Mouse (Mus musculus) heart, postnatal 0 days (tissue): ENCODE measurements at regions not wholly inside any gene's neighbourhood (a gene's known extent, or its start where the extent isn't known, plus 50 kb on each side); places are given as distances from the start of the nearest gene placed in this dataset.

Experiments
- ATAC-seq: fragments of 200-750 bp; cut with Nextera tagmentation; 2 replicates; pipeline ENCODE4 v1.8.0; 2017; ENCODE audit warnings: low read depth, moderate number of reproducible peaks, moderate library complexity; ENCODE audit not compliant: insufficient read depth
- DNase-seq: peaks from one replicate; pipeline ENCODE4 v3.0.0-alpha.2; 2016; ENCODE audit warnings: low spot score
- H3K27ac ChIP-seq: fragments of 300-500 bp; sonication (generic); 2 replicates; pipeline ENCODE4 v1.5.1; 2014; ENCODE audit warnings: low read depth, mild to moderate bottlenecking
- H3K27me3 ChIP-seq: fragments of 300-500 bp; sonication (generic); 2 replicates; pipeline ENCODE4 v1.6.1; 2014; ENCODE audit warnings: low read length, mixed read lengths; ENCODE audit not compliant: control insufficient read depth, insufficient read depth
- H3K36me3 ChIP-seq: fragments of 300-500 bp; sonication (generic); replicated peaks from 2 replicates; pipeline ENCODE4 v1.6.1; 2014; ENCODE audit warnings: low read length, mixed read lengths; ENCODE audit not compliant: control insufficient read depth, insufficient read depth
- H3K4me1 ChIP-seq: fragments of 300-500 bp; sonication (generic); 2 replicates; pipeline ENCODE4 v1.6.1; 2014; ENCODE audit warnings: antibody characterized with exemption; ENCODE audit not compliant: control insufficient read depth, insufficient read depth
- H3K4me2 ChIP-seq: fragments of 300-500 bp; sonication (generic); 2 replicates; pipeline ENCODE4 v1.6.1; 2014; ENCODE audit warnings: low read depth, mild to moderate bottlenecking, low read length, moderate library complexity
- H3K4me3 ChIP-seq: fragments of 300-500 bp; sonication (generic); 2 replicates; pipeline ENCODE4 v1.5.1; 2014; ENCODE audit warnings: low read depth, low read length
- H3K9ac ChIP-seq: fragments of 300-500 bp; sonication (generic); replicated peaks from 2 replicates; pipeline ENCODE4 v1.6.1; 2014; ENCODE audit warnings: low read depth, low read length, mixed read lengths
- H3K9me3 ChIP-seq: fragments of 300-500 bp; sonication (generic); replicated peaks from 2 replicates; pipeline ENCODE4 v1.6.1; 2016; ENCODE audit warnings: low read length; ENCODE audit not compliant: control insufficient read depth
- CTCF ChIP-seq: IDR thresholded peaks from 2 replicates; pipeline ENCODE4 v1.5.1; 2016; ENCODE audit warnings: antibody characterized with exemption, control low read depth, low read depth
- EP300 ChIP-seq: IDR thresholded peaks from 2 replicates; pipeline ENCODE4 v1.6.1; 2016; ENCODE audit warnings: antibody characterized with exemption, low read depth
- WGBS: fragments of 180-500 bp; shearing (Covaris S2); extraction: QIAGEN DNeasy Blood & Tissue Kit; methylation state at CpG from one replicate; pipeline ENCODE4 v1.1.7; 2014; 5-methylcytosine and 5-hydroxymethylcytosine counted together

DNA sequence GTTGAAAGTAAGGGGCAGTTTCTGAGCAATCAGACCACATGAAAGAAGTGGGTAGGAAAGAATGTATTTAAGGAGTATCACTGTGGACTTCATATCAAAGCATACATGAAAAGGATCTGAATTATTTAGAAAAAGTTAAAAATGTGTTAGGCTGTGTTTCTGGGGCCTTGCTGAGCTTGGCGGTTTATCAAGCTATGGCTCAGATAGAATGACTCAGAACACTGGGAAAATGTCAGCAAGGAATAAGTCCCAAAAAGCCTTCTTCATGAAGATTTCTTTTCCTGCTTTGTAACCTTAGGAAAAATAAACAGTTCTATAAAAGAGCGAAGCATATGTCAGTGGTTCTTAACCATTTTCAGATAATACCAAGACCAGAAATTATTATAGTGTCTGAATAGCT lies 56.0 kb upstream of the Plxna4 start:
- Histone ChIP-seq H3K4me2 (no peak overlapping the region), H3K36me3 (no peaks in the 10 kb centered on the region), H3K4me1 (no peaks in the 10 kb centered on the region), H3K9ac (no peak overlapping the region), H3K27ac (no peak overlapping the region), H3K4me3 (no peak overlapping the region), H3K9me3 (no peaks in the 10 kb centered on the region), H3K27me3 (no peaks in the 10 kb centered on the region)
- WGBS = 75% methylated on average over 2 of the region's 2 CpGs
- no peak for ATAC-seq
- DNase-seq = no peak
- TF ChIP-seq CTCF (no peak), EP300 (no peak)

DNA sequence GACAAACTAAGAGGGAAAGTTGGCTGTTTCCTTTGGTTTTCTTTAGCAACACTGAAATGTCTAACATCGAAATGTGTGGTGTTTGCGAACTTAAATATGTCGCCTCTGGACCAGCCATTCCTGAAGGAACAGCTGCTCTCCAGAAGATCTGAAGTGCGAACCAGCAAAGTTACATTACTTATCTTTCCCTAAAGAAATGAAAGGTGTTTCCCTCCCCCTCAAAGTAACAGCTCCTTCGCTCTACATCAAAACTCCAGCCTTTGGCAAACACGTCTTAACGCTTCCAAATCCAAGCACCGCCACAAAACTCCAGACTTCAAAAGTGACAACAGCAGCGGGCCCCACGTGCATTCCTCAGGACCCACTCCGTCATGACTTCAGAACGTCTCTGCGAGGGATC lies 50.9 kb upstream of the Plxna4 start:
- H3K27me3 ChIP-seq = no peaks in the 10 kb centered on the region
- H3K4me1 ChIP-seq = peaks cover 3% of the 10 kb centered on the region; the same call in 1 of the 2 replicates
- no peak overlapping the region for H3K4me3 ChIP-seq
- whole genome bisulfite sequencing = 77% methylated on average over 13 of the region's 13 CpGs
- DNase-seq (no peak), ATAC-seq (no peak)
- no peak overlapping the region for H3K27ac ChIP-seq
- 0 out of 2 replicates have a peak, but pooled peaks cover 3% of the 10 kb centered on the region for H3K9me3 ChIP-seq
- no peak overlapping the region for H3K4me2 ChIP-seq
- no peak overlapping the region for H3K9ac ChIP-seq
- H3K36me3 ChIP-seq = no peaks in the 10 kb centered on the region
- TF ChIP-seq CTCF = no peak
- TF ChIP-seq EP300 = no peak
